Mouse (Mus musculus) cerebellum, adult 2 months (tissue): Measurements from ENCODE around the gene Aspscr1. TPM values are rescaled to one million over a fixed set of nuclear protein-coding genes. Genes with fewer than 3 reads are reported as not detected.

ENCODE experiments used
- DNase-seq, 2 experiments: peaks; one replicate each; pipeline ENCODE4 v3.0.0; 2021
- H3K27ac ChIP-seq: fragments of 200-500 bp; 2 replicates; pipeline ENCODE4 v1.5.1; 2012; ENCODE audit warnings: low read length, control low read depth, inconsistent platforms; ENCODE audit not compliant: insufficient read depth
- H3K27me3 ChIP-seq: fragments of 200-500 bp; 2 replicates; pipeline ENCODE4 v1.6.1; 2012; ENCODE audit warnings: inconsistent platforms, mild to moderate bottlenecking, low read length, moderate library complexity; ENCODE audit not compliant: control insufficient read depth, insufficient read depth
- H3K4me1 ChIP-seq: fragments of 200-500 bp; 2 replicates; pipeline ENCODE4 v1.6.1; 2011; ENCODE audit warnings: low read length; ENCODE audit not compliant: control insufficient read depth, insufficient read depth
- H3K4me3 ChIP-seq: fragments of 200-500 bp; replicated peaks from 2 replicates; pipeline ENCODE3; 2011; ENCODE audit warnings: mild to moderate bottlenecking, low read depth, low read length, control low read depth; ENCODE audit not compliant: insufficient read depth
- CTCF ChIP-seq: fragments of 200-500 bp; IDR thresholded peaks from 2 replicates; pipeline ENCODE4 v1.5.1; 2011; ENCODE audit warnings: low read depth, mild to moderate bottlenecking, control low read depth, low read length, moderate library complexity, borderline replicate concordance; ENCODE audit not compliant: insufficient read depth
- POLR2A ChIP-seq: fragments of 200-500 bp; IDR thresholded peaks from 2 replicates; pipeline ENCODE4 v1.6.1; 2011; ENCODE audit warnings: low read length, control low read depth, borderline replicate concordance; ENCODE audit not compliant: insufficient read depth
- WGBS: fragments of 180-500 bp; shearing (Covaris S2); methylation state at CpG from one replicate; pipeline ENCODE4 v1.1.7; 2018; 5-methylcytosine and 5-hydroxymethylcytosine counted together
- polyA plus RNA-seq: library from polyadenylated mRNA; depleted of rRNA; stranded (reverse); fragments of >200 nt; gene quantifications from 2 replicates; pipeline ENCODE4 v1.2.3, GENCODE M21; 2012

Aspscr1 gene
- polyA plus RNA-seq, 1 experiment = 56.1 TPM

- H3K4me1 ChIP-seq = no peaks in the 10 kb centered on the region
- H3K27ac ChIP-seq = no peak overlapping the region; the same call in 1 of the 2 replicates
- no peak for DNase-seq
- no peaks in the 10 kb centered on the region for H3K27me3 ChIP-seq
- H3K4me3 ChIP-seq = no peak overlapping the region
- TF ChIP-seq CTCF = no peak
- no peak for TF ChIP-seq POLR2A
- WGBS = 94% methylated on average over 4 of the region's 4 CpGs
Observed at GRCm38 (mm10) chr11:120676951-120677350, 4.2 kb downstream of the Aspscr1 start.

GRCm38 (mm10) chr11:120679909-120680308 is 7.1 kb downstream of the Aspscr1 start:
- Histone ChIP-seq H3K4me1 (peaks cover 6% of the 10 kb centered on the region; the same call in 1 of the 2 replicates), H3K4me3 (no peak overlapping the region), H3K27ac (no peak overlapping the region), H3K27me3 (no peaks in the 10 kb centered on the region)
- TF ChIP-seq CTCF (peak; percentile 44; the same call in 1 of the 2 replicates), POLR2A (no peak)
- no peak for DNase-seq
- WGBS = 74% methylated on average over 3 of the region's 3 CpGs

- Histone ChIP-seq H3K4me1 (peaks cover 6% of the 10 kb centered on the region; the same call in 1 of the 2 replicates), H3K4me3 (no peak overlapping the region), H3K27ac (no peak overlapping the region), H3K27me3 (no peaks in the 10 kb centered on the region)
- TF ChIP-seq POLR2A = no peak
- no peak for TF ChIP-seq CTCF
- no peak for DNase-seq
- 92% methylated on average over 5 of the region's 5 CpGs for WGBS
Observed at GRCm38 (mm10) chr11:120682683-120683082, 9.9 kb downstream of the Aspscr1 start.

GRCm38 (mm10) chr11:120683536-120683935 is 10.8 kb downstream of the Aspscr1 start:
- H3K27ac ChIP-seq = no peak overlapping the region
- H3K4me1 ChIP-seq = peaks cover 6% of the 10 kb centered on the region; the same call in 1 of the 2 replicates
- no peak overlapping the region for H3K4me3 ChIP-seq
- 91% methylated on average over 3 of the region's 3 CpGs for WGBS
- no peaks in the 10 kb centered on the region for H3K27me3 ChIP-seq
- no peak for TF ChIP-seq POLR2A
- TF ChIP-seq CTCF = no peak
- no peak for DNase-seq

GRCm38 (mm10) chr11:120684086-120684485 is 11.3 kb downstream of the Aspscr1 start:
- no peak for TF ChIP-seq POLR2A
- TF ChIP-seq CTCF = no peak
- H3K27ac ChIP-seq = no peak overlapping the region
- no peak overlapping the region for H3K4me3 ChIP-seq
- 70% methylated on average over 2 of the region's 2 CpGs for WGBS
- no peaks in the 10 kb centered on the region for H3K27me3 ChIP-seq
- H3K4me1 ChIP-seq = peaks cover 6% of the 10 kb centered on the region; the same call in 1 of the 2 replicates
- no peak for DNase-seq

- WGBS = 89% methylated on average over 2 of the region's 2 CpGs
- Histone ChIP-seq H3K27me3 (no peaks in the 10 kb centered on the region), H3K27ac (no peak overlapping the region), H3K4me1 (peaks cover 6% of the 10 kb centered on the region; the same call in 1 of the 2 replicates), H3K4me3 (no peak overlapping the region)
- TF ChIP-seq POLR2A = no peak
- TF ChIP-seq CTCF = no peak
- DNase-seq = no peak
Observed at GRCm38 (mm10) chr11:120684660-120685059, 11.9 kb downstream of the Aspscr1 start.

GRCm38 (mm10) chr11:120686650-120687272 is 14.0 kb downstream of the Aspscr1 start:
- Histone ChIP-seq H3K27ac (0 out of 2 replicates have a peak overlapping the region, but pooled peaks have one; percentile 44), H3K4me3 (no peak overlapping the region), H3K4me1 (peaks cover 6% of the 10 kb centered on the region; the same call in 1 of the 2 replicates), H3K27me3 (no peaks in the 10 kb centered on the region)
- no peak for TF ChIP-seq POLR2A
- TF ChIP-seq CTCF = no peak
- WGBS = 75% methylated on average over 20 of the region's 20 CpGs
- DNase-seq = no peak

- Histone ChIP-seq H3K4me1 (peaks cover 4% of the 10 kb centered on the region), H3K4me3 (no peak overlapping the region), H3K27me3 (no peaks in the 10 kb centered on the region), H3K27ac (no peak overlapping the region)
- TF ChIP-seq POLR2A = no peak
- TF ChIP-seq CTCF = no peak
- no peak for DNase-seq
- WGBS = 48% methylated on average over 3 of the region's 3 CpGs
Observed at GRCm38 (mm10) chr11:120689365-120689764, 16.6 kb downstream of the Aspscr1 start.
